Mouse (Mus musculus): ENCODE measurements around the gene D630023F18Rik.

GRCm38 (mm10) chr1:65131671-65132070 lies 8.7 kb upstream of the D630023F18Rik start:
- no peak for TF ChIP-seq CTCF (IDR thresholded peaks at IDR 0.05; ENCODE audit: borderline replicate concordance, insufficient read depth, low read depth, low read length)
- no peak for TF ChIP-seq POLR2A (IDR thresholded peaks at IDR 0.05; ENCODE audit: borderline replicate concordance, insufficient read depth, low read length)
